Mouse (Mus musculus) C2C12 (cell line): ENCODE measurements at regions not wholly inside any gene's neighbourhood (a gene's known extent, or its start where the extent isn't known, plus 50 kb on each side); places are given as distances from the start of the nearest gene placed in this dataset.
"Not testable (repeated sequence)": the region's sequence is repeated elsewhere in the genome, so short reads cannot be mapped to it uniquely, and the experiment has no call there.

Source experiments
- H3K27me3 ChIP-seq: one replicate; pipeline ENCODE4 v1.6.1; 2011; ENCODE audit not compliant: control insufficient read depth, insufficient read depth, insufficient read length
- H3K36me3 ChIP-seq: one replicate; pipeline ENCODE4 v1.6.1; 2011; ENCODE audit not compliant: control insufficient read depth, insufficient read depth
- H3K4me3 ChIP-seq: one replicate; pipeline ENCODE4 v1.5.1; 2011; ENCODE audit warnings: mild to moderate bottlenecking, control low read depth; ENCODE audit not compliant: poor library complexity, insufficient read depth, severe bottlenecking
- H3K79me2 ChIP-seq: one replicate; pipeline ENCODE4 v1.6.1; 2011; ENCODE audit not compliant: control insufficient read depth, insufficient read depth
- H3K79me3 ChIP-seq: one replicate; pipeline ENCODE4 v1.6.1; 2011; ENCODE audit warnings: low read depth, control low read depth
- H3ac ChIP-seq: one replicate; pipeline ENCODE3; 2011; ENCODE audit warnings: low read depth; ENCODE audit not compliant: control insufficient read depth, insufficient read length
- CEBPB ChIP-seq: IDR thresholded peaks from one replicate; pipeline ENCODE4 v1.6.1; 2011; ENCODE audit warnings: low read depth, mild to moderate bottlenecking, control low read depth, moderate library complexity
- CTCF ChIP-seq: IDR thresholded peaks from one replicate; pipeline ENCODE4 v1.5.1; 2011; ENCODE audit not compliant: control insufficient read depth, insufficient read depth, insufficient read length
- FOSL1 ChIP-seq: IDR thresholded peaks from one replicate; pipeline ENCODE4 v1.8.0; 2011; ENCODE audit warnings: mild to moderate bottlenecking, low read length; ENCODE audit not compliant: poor library complexity, insufficient read depth, severe bottlenecking
- MAX ChIP-seq: IDR thresholded peaks from one replicate; pipeline ENCODE4 v1.6.1; 2011; ENCODE audit warnings: mild to moderate bottlenecking, control low read depth
- MYOD1 ChIP-seq: IDR thresholded peaks from one replicate; pipeline ENCODE4 v1.6.1; 2011; ENCODE audit warnings: low read depth; ENCODE audit not compliant: control insufficient read depth, insufficient read length
- MYOG ChIP-seq: IDR thresholded peaks from one replicate; pipeline ENCODE4 v1.6.1; 2011; ENCODE audit not compliant: control insufficient read depth, insufficient read length; ENCODE audit errors: extremely low read depth
- USF1 ChIP-seq: IDR thresholded peaks from one replicate; pipeline ENCODE4 v1.6.1; 2011; ENCODE audit warnings: low read depth, mild to moderate bottlenecking, control low read depth, moderate library complexity

DNA sequence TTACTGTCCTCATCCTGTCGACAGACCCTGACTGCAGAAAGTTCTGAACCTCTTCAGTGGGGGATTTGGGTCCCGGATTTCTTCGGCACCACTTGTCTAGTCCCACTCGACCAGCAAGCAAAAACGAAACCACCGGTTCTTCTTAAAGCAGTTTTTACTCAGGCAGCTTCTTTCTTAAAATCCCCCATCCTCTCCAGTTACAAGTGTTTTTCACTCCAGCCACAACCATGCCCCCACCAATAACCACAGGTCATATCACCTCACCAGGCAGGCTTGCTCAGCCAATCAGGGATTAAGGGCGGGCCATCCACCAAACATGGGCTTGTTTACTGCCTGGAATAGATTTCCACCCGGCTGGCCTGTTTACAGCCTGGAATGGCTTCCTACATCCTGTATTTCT, 874.7 kb upstream of the Tmeff2 start:
- not testable (repeated sequence) for H3ac ChIP-seq, H3K36me3 ChIP-seq, H3K79me2 ChIP-seq, H3K27me3 ChIP-seq, H3K79me3 ChIP-seq
- H3K4me3 ChIP-seq: peak overlapping the region; percentile 14

DNA sequence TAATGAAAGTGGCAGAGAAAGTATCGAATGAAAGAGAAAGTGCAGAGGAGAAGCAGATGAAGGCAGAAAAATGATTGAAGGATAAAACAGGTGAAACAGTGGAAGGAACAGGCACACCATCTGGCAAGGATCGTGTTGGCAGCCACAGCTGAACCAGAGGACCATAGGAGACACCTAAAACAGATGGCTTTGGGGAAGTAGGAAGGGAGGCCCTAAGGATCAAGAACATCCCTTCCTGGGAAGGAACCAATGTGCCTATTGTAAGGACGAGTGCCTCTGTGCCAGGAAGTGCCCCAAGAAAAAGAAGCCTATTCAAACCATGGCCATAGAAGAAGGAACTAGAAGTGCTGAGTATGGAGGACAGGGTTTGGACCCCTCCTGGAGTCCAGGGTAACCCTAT, 865.2 kb upstream of the Tmeff2 start:
- no peaks in the 10 kb centered on the region for H3K36me3 ChIP-seq
- no peaks in the 10 kb centered on the region for H3K27me3 ChIP-seq
- H3K79me2 ChIP-seq: no peaks in the 10 kb centered on the region
- H3ac ChIP-seq: no peak overlapping the region
- TF ChIP-seq MYOG (no peak), CTCF (no peak), MYOD1 (no peak)
- H3K79me3 ChIP-seq: no peaks in the 10 kb centered on the region
- no peak overlapping the region for H3K4me3 ChIP-seq

DNA sequence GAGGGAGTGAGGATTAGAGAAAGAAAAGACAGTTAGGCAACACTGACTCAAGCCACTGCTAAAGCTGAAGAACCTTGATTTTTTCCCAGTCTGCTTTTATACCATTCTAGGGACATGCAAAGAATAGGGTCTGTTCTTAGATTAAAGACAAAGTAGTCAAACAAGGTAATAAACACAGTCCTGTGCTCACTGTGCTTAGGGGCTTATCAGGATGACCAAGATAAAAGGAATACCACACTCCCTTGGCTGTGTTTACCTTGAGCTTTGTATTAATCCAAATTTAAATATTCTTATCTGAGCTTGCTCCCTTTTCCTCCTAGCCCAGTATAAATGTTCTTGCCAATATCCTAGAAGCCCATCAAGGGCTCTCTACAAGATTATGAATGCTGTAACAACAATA, 854.6 kb upstream of the Tmeff2 start:
- no peak overlapping the region for H3K4me3 ChIP-seq
- no peaks in the 10 kb centered on the region for H3K27me3 ChIP-seq
- no peaks in the 10 kb centered on the region for H3K79me2 ChIP-seq
- TF ChIP-seq CTCF: no peak
- no peak for TF ChIP-seq FOSL1
- TF ChIP-seq CEBPB: no peak
- no peak for TF ChIP-seq MYOD1
- TF ChIP-seq USF1: no peak
- no peak for TF ChIP-seq MYOG
- no peak for TF ChIP-seq MAX
- no peaks in the 10 kb centered on the region for H3K79me3 ChIP-seq
- H3ac ChIP-seq: no peak overlapping the region
- no peaks in the 10 kb centered on the region for H3K36me3 ChIP-seq

DNA sequence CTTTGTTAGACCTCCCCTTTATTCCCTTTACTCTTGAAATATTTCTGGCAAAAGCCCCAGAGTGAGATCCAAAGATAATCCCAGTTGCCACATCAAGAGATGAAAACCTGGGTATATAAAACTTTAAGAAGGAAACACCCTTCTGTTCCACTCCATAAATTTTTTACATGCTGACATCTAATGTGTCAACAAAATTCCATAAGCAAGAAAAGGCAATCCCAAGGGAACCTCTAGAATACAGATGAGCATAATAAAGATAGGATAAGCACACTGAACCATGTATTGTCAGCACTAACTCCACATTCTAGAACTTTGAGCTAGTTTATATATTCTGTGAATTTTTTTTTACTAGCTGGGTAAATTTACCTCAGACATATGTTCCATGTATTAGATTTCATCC, 810.7 kb upstream of the Tmeff2 start:
- Histone ChIP-seq H3K27me3 (no peaks in the 10 kb centered on the region), H3K36me3 (no peaks in the 10 kb centered on the region), H3K79me2 (no peaks in the 10 kb centered on the region), H3K4me3 (no peak overlapping the region), H3ac (no peak overlapping the region), H3K79me3 (no peaks in the 10 kb centered on the region)
- TF ChIP-seq CTCF: no peak
